Mouse (Mus musculus): ENCODE data around the gene Igbp1b.

Igbp1b gene

GRCm38 (mm10) chr6:138658516-138658915 is at the start of gene Igbp1b:
Igbp1b (minus strand) TSS chr6:138658544.
- no peak for DNase-seq (ENCODE audit: extremely low spot score)

GRCm38 (mm10) chr6:138682959-138683358 is 24.6 kb upstream of the Igbp1b start:
- no peak for DNase-seq (ENCODE audit: extremely low spot score)

- peak; percentile 21 for DNase-seq (ENCODE audit: extremely low spot score)
Measured at GRCm38 (mm10) chr6:138672704-138673141, 14.4 kb upstream of the Igbp1b start.

GRCm38 (mm10) chr6:138665416-138665815 is 7.1 kb upstream of the Igbp1b start:
- DNase-seq (ENCODE audit: extremely low spot score): no peak

GRCm38 (mm10) chr6:138645604-138646003 is 12.7 kb downstream of the Igbp1b start:
- DNase-seq (ENCODE audit: extremely low spot score): no peak

GRCm38 (mm10) chr6:138639351-138639750 is 19.0 kb downstream of the Igbp1b start:
- DNase-seq (ENCODE audit: extremely low spot score): no peak

- no peak for DNase-seq (ENCODE audit: extremely low spot score)
Measured at GRCm38 (mm10) chr6:138620786-138621185, 37.6 kb downstream of the Igbp1b start.

- no peak for DNase-seq (ENCODE audit: extremely low spot score)
Measured at GRCm38 (mm10) chr6:138618396-138618795, 39.9 kb downstream of the Igbp1b start.

Measured in embryo, embryonic 9.5 days (tissue).